Mouse (Mus musculus) midbrain, embryonic 13.5 days (tissue): ENCODE measurements around the gene G0s2. TPM values are rescaled to one million over a fixed set of nuclear protein-coding genes. Genes with fewer than 3 reads are reported as not detected.

Experiments used
- ATAC-seq: fragments of 200-750 bp; cut with Nextera tagmentation; 2 replicates; pipeline ENCODE4 v1.8.0; 2017; ENCODE audit warnings: mild to moderate bottlenecking, moderate TSS enrichment, moderate library complexity
- H3K27ac ChIP-seq: fragments of 300-500 bp; sonication (generic); 2 replicates; pipeline ENCODE4 v1.5.1; 2015; ENCODE audit warnings: inconsistent platforms, mild to moderate bottlenecking, moderate library complexity
- H3K27me3 ChIP-seq: fragments of 300-500 bp; sonication (generic); 2 replicates; pipeline ENCODE4 v1.6.1; 2015; ENCODE audit warnings: mild to moderate bottlenecking, inconsistent platforms
- H3K36me3 ChIP-seq: fragments of 300-500 bp; sonication (generic); 2 replicates; pipeline ENCODE4 v1.6.1; 2015; ENCODE audit warnings: mild to moderate bottlenecking, inconsistent platforms
- H3K4me1 ChIP-seq: fragments of 300-500 bp; sonication (generic); replicated peaks from 2 replicates; pipeline ENCODE4 v1.6.1; 2015; ENCODE audit warnings: inconsistent platforms
- H3K4me2 ChIP-seq: fragments of 300-500 bp; sonication (generic); replicated peaks from 2 replicates; pipeline ENCODE4 v1.6.1; 2015; ENCODE audit warnings: moderate library complexity, mild to moderate bottlenecking, inconsistent platforms
- H3K4me3 ChIP-seq: fragments of 300-500 bp; sonication (generic); replicated peaks from 2 replicates; pipeline ENCODE4 v1.5.1; 2015; ENCODE audit warnings: mild to moderate bottlenecking, inconsistent platforms
- H3K9ac ChIP-seq: fragments of 300-500 bp; sonication (generic); replicated peaks from 2 replicates; pipeline ENCODE4 v1.6.1; 2015; ENCODE audit warnings: mild to moderate bottlenecking, inconsistent platforms
- H3K9me3 ChIP-seq: fragments of 300-500 bp; sonication (generic); 2 replicates; pipeline ENCODE4 v1.6.1; 2016; ENCODE audit warnings: mild to moderate bottlenecking, inconsistent platforms
- WGBS: fragments of 180-500 bp; shearing (Covaris S2); methylation state at CpG from one replicate; pipeline ENCODE4 v1.1.7; 2015; 5-methylcytosine and 5-hydroxymethylcytosine counted together
- polyA plus RNA-seq: library from polyadenylated mRNA; unstranded; fragments of >200 nt; fragmentation: Nextera tagmentation; extraction: Ambion mirVana; gene quantifications from 2 replicates; pipeline ENCODE4 v1.2.1, GENCODE M21; 2015

G0s2 gene
- polyA plus RNA-seq, 1 experiment from 2014 or later: 7.7 TPM

DNA sequence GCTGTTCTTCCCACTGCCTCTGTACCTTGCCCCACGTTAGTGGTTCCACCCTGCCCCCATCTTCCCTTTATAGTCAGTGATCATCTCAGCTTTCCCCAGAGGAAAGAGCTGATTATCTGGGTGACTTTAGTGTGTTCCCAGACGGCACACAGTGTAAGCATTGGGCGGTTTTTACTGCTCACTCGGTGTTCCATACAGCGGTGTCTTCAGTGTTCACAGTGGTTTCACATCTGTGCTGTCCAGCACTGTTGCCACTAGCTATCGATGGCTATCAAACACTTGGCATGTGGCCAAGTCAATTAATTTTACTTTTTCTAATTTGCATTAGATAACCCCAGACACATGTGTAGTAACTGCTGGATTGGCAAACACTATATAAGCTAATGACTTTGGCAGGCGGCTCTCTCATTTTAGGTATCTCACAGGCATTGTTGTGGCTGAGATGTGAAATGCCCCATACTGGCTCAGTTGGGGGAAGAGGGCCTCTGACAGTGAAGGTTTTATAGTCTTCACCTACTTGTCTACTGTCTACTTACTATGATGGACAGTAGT is 11.3 kb upstream of the G0s2 start:
- no peaks in the 10 kb centered on the region for H3K4me1 ChIP-seq
- H3K27me3 ChIP-seq: no peaks in the 10 kb centered on the region
- H3K4me2 ChIP-seq: no peak overlapping the region
- H3K27ac ChIP-seq: no peak overlapping the region
- ATAC-seq: peak; percentile 34; the same call in 1 of the 2 replicates
- no peaks in the 10 kb centered on the region for H3K36me3 ChIP-seq
- WGBS: 74% methylated on average over 7 of the region's 7 CpGs
- H3K4me3 ChIP-seq: no peak overlapping the region
- H3K9ac ChIP-seq: no peak overlapping the region
- H3K9me3 ChIP-seq: no peaks in the 10 kb centered on the region; the same call in 1 of the 2 replicates

DNA sequence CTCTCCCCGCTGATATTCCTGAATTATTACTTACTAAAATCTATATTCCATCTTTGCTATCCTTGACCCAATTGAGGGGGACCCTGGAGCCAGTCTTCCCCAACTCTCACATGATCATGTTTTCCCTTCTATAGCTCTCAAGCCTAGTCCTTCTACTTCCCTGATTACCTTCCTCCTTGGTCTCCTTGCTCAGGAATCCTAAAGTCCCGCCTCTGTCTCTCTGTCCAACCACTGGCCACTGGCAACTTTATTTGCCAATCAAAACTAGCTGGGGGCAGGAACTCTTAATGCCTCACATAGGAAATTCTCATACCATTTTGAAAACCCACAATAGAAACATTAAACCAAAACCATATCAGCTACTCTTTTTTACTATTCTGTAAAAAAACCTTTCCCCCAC is 8.3 kb upstream of the G0s2 start:
- Histone ChIP-seq H3K27me3 (no peaks in the 10 kb centered on the region), H3K4me3 (no peak overlapping the region), H3K27ac (no peak overlapping the region), H3K4me1 (no peaks in the 10 kb centered on the region), H3K9me3 (no peaks in the 10 kb centered on the region; the same call in 1 of the 2 replicates), H3K9ac (no peak overlapping the region), H3K36me3 (no peaks in the 10 kb centered on the region), H3K4me2 (no peak overlapping the region)
- WGBS: 92% methylated on average over 2 of the region's 2 CpGs
- no peak for ATAC-seq

DNA sequence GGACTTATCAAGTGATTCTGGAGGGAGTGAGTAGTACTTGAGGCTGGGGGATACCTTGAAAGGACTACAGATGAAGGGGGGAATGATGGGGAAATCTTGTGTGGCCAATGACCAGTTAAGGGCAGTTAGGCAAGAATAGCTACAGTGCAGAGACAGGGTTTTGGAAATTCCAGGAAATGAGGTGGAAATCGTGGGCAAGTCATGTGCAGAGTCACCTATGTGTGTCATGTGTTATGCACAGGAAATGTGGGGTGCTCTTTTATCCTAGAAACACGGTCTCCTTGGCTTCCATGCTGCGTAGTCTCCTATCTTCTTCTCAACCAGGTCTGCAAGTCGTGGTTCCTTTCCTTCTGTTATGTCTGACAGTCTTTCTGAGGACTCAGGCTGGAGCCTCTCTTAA is 6.5 kb upstream of the G0s2 start:
- no peaks in the 10 kb centered on the region for H3K27me3 ChIP-seq
- WGBS: 83% methylated on average over 4 of the region's 4 CpGs
- no peak for ATAC-seq
- no peaks in the 10 kb centered on the region for H3K9me3 ChIP-seq
- no peak overlapping the region for H3K4me2 ChIP-seq
- H3K4me3 ChIP-seq: no peak overlapping the region
- no peak overlapping the region for H3K27ac ChIP-seq
- H3K9ac ChIP-seq: no peak overlapping the region
- H3K36me3 ChIP-seq: no peaks in the 10 kb centered on the region
- H3K4me1 ChIP-seq: no peaks in the 10 kb centered on the region

DNA sequence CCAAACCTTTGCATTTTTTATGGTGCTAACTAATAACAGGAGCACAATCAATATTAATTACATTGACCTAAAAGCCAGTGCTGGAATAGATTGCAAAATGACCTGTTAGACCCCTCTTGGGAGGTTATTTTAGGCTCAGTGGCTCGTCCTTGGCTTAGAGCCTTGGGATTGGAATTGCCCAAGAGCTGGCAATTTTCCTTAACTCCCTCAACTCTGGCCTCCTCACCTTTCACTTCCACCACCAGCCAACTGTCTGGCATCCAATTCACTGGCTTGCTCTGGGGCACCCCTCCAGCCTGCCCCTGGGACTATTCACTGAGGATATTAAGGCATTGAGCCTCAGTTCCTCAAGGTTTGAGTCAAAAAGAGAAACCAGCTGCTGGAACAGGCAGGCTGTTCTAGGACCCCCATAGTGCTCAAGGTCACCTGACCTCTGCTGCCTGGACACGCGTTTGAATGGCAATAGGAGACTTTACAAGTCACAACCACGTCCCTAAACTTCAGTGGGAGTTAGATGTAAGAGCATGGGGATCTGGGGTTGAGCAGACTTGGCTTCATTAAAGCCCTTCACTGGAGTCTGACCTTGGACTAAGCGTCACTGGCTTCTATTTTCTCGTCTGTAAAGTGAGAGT is 5.5 kb upstream of the G0s2 start:
- ATAC-seq: no peak
- no peak overlapping the region for H3K27ac ChIP-seq
- no peak overlapping the region for H3K4me2 ChIP-seq
- 42% methylated on average over 6 of the region's 6 CpGs for WGBS
- no peaks in the 10 kb centered on the region for H3K27me3 ChIP-seq
- no peak overlapping the region for H3K9ac ChIP-seq
- H3K4me3 ChIP-seq: no peak overlapping the region
- H3K4me1 ChIP-seq: peaks cover under 1% of the 10 kb centered on the region; the same call in 1 of the 2 replicates
- no peaks in the 10 kb centered on the region for H3K9me3 ChIP-seq
- H3K36me3 ChIP-seq: no peaks in the 10 kb centered on the region

DNA sequence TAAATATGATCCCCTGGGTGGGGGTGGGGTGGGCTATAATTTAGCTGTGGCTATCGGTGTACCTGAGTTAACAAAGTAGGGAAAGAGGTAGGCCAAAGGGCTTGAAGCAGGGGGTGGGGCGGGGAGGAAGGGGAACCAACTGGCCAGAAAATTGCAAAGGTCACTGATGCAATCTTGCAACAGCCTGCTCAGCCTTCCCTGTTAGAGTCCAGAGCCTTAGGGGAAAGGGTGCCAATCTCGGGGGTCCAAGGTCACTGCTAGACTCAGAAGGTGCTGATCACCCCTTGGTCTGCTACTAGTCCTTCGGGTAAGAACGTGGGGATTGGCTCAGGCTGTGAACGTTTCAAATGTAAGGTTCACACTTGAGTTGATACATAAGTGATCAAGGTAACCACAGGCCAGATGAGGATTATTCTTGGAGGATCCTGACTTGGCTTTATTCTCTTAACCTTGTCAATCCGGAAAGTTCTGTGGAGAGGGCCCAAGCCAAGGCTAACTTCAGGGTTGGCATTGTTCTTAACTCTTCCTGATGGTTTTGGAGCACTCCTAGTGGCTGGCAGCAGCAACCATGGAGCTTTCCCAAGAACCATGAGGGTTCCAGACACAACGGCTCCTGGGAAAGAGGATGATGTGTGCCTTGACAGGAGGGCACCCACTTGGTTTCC is 1.5 kb upstream of the G0s2 start:
- H3K36me3 ChIP-seq: no peaks in the 10 kb centered on the region
- 82% methylated on average over 8 of the region's 8 CpGs for WGBS
- H3K9me3 ChIP-seq: no peaks in the 10 kb centered on the region
- no peak overlapping the region for H3K27ac ChIP-seq
- no peak overlapping the region for H3K4me2 ChIP-seq
- no peak overlapping the region for H3K4me3 ChIP-seq
- H3K4me1 ChIP-seq: peaks cover 19% of the 10 kb centered on the region
- H3K27me3 ChIP-seq: no peaks in the 10 kb centered on the region
- H3K9ac ChIP-seq: no peak overlapping the region
- ATAC-seq: no peak

DNA sequence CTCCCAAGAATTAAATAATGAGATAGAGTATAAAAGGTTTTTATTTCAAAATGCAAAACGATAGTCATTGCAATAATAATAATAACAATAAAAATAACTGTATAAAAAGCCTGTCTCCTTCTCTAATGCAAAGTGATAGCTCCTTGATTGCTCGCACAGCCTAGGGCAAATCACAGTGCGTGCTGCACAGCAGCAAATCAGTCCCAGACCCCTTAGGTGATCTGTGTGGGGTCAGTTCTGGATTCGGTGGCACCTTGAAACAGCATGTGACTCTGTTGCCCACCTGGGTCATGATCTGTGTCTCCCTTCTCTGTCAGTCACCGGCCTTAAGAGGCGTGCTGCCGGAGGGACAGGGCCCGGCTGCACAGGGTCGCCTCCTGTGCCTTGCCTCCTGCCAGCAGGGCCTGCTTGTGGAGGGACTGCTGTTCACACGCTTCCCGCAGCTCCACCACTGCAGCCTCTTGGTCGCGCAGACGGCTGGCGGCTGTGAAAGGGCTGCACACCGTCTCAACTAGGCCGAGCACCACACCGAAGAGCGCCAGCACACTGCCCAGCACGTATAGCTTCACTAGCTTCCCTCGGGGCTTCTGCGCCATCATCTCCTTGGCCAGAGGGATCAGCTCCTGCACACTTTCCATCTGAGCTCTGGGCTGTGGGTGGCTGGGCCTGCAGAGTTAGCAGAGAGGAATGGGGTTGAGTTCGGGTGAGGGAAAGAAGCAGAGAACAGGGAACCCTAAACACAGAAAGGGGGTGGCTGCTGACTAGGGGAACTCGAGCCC is 691 bp downstream of the G0s2 start:
- Histone ChIP-seq H3K27ac (peak overlapping the region; percentile 74), H3K27me3 (no peaks in the 10 kb centered on the region), H3K36me3 (no peaks in the 10 kb centered on the region), H3K9ac (peak overlapping the region; percentile 58), H3K4me1 (peaks cover 19% of the 10 kb centered on the region), H3K9me3 (no peaks in the 10 kb centered on the region), H3K4me2 (peak overlapping the region; percentile 63), H3K4me3 (peak overlapping the region; percentile 39)
- 9% methylated on average over 24 of the region's 24 CpGs for WGBS
- peak; percentile 80 for ATAC-seq

DNA sequence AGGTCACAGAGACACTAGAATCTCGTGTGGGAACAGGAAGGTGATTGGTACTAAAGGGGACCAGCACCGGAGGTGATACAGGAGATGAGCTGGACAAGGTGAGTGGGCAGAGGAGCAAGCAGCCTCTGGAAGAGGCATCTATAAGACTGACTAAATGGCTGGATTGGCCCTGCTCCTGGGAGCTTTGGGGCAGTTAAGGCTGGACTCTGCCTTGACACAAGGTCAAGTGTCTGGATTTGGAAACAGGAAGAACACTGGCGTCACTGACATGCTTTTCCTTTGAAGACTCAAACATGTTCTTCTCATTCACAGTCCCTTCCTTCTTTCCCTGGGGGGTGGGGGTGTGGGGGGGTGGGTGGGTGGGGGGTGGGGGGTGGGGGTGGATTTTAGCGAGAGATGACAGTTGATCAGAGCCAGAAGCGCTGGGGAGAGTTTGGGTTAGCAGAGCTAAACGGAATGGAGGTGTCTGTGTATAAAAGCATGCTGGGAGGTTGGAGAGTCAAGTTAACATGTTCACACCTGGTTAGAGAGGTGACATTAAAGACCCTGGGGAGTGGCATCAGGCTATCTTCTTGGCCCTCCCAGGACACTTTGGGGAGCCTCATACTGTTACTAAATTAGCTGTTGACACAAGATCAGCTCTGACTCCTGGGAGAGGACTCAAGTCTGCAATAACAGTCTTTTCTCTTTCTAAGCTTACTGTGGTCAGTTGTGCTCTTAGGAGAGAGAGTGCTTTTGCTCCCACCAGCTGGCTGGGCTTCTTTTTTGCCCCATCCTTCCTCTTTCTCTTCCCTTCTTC is 1.9 kb downstream of the G0s2 start:
- 74% methylated on average over 6 of the region's 6 CpGs for WGBS
- H3K4me1 ChIP-seq: peaks cover 19% of the 10 kb centered on the region
- H3K27ac ChIP-seq: no peak overlapping the region
- H3K27me3 ChIP-seq: no peaks in the 10 kb centered on the region
- no peaks in the 10 kb centered on the region for H3K9me3 ChIP-seq
- no peaks in the 10 kb centered on the region for H3K36me3 ChIP-seq
- ATAC-seq: no peak
- no peak overlapping the region for H3K4me3 ChIP-seq
- H3K9ac ChIP-seq: no peak overlapping the region
- H3K4me2 ChIP-seq: peak overlapping the region; percentile 63; the same call in 1 of the 2 replicates

DNA sequence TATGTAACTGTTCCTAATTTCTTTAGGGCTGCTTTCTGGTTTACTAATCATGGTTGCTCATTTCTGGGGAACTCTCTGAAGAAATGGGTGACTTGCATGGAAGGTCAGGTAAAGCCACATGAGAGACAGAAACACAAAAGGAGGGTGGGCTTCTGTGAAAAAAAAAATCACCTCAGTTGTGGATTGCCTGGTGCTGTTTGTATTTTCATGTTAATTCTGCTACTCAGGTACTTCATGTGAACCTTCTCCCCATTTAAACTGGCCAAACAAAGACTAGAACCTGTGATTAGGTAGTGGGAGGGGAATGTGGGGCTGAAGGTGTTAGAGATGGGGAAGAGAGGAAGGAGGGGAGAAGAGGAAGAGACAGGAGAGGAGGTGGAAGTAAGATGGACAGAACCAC is 7.3 kb downstream of the G0s2 start:
- Histone ChIP-seq H3K27ac (no peak overlapping the region), H3K4me2 (no peak overlapping the region), H3K9me3 (no peaks in the 10 kb centered on the region), H3K9ac (no peak overlapping the region), H3K27me3 (no peaks in the 10 kb centered on the region), H3K4me1 (no peaks in the 10 kb centered on the region), H3K4me3 (no peak overlapping the region), H3K36me3 (no peaks in the 10 kb centered on the region)
- ATAC-seq: no peak

DNA sequence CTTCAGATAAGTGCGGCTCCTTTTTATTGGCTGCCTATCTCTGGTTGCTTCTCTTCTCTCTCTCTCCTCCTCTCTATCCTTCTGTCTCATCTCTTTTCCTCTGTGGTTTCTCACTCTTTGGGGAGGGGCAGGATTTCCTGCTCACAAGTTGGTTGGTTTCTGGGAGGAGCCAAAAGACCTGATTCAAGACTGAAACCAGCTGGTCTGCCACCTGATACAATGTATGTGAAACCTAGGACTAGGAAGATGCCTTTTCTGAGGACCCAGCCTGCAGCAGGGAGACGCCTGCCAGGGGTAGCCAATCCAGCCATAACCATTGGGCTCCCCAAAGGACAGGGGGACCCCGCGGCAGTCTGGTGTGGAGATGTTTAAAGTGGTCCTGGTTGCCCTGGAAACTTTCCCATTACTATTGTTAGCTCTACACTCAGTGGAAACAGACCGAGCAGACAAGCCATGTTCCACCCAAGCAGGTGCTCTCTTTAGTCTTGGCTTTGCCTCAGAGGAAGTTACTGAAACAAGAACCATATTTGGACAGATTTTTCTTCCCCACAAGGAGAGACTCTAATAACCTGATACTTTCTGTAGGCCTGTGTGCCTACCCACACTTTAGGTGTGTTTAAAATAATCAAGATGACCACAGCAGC is 8.9 kb downstream of the G0s2 start, which contains the start of gene Hsd11b1:
Gene Hsd11b1 (minus strand): TSS at position 121 of the 644 bp plus-strand sequence.
- no peak within 1 kb of the TSS for H3K4me3 ChIP-seq
- no peaks in the 10 kb centered on the region for H3K4me1 ChIP-seq
- H3K36me3 ChIP-seq: no peaks in the 10 kb centered on the region
- no peak within 1 kb of the TSS for H3K9ac ChIP-seq
- no peak for ATAC-seq
- H3K27me3 ChIP-seq: no peaks in the 10 kb centered on the region
- WGBS: 67% methylated on average over 5 of the region's 5 CpGs
- H3K9me3 ChIP-seq: no peaks in the 10 kb centered on the region
- no peak within 1 kb of the TSS for H3K27ac ChIP-seq
- no peak within 1 kb of the TSS for H3K4me2 ChIP-seq

DNA sequence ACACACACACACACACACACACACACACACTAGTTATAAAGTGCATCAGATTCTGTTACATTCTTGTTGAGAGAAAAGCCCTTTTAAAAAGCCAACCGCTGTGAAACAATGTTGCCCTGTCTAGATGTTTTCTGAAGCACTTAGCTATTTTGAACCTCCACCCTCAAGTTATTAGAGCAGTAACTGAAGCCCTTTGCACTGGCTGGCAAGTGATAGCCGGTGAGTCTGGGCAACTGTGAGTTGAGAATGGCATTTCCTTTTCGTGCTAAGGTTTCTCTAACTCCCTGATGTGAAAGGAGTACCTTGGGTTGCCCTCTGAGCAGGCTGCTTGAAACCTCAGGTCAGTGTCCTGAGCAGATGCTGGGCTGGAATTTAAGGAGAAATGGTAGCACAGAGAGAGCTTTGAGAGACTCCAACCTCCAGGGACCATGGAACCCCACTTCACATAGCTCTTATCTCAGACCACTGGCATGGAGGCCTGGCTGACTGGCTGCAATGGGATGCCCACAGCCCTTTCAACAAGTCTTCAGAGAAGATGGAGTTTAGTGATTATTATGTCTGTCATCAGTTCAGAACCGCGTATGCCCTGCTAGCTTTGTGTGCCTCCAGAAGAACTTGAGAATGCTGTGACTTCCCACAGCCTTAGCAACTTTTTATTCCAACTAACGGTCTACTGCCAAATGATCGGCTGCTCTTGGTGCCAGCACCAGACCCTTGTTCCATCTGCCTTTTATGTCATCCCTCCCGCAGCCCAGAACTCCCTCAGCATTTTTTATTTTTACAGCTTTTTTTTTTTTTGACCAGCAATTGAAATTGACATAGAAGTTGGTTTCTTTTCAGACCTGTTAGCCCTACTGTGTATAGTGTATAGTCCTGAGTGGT is 9.8 kb downstream of the G0s2 start:
- H3K27me3 ChIP-seq: no peaks in the 10 kb centered on the region
- no peak for ATAC-seq
- H3K4me1 ChIP-seq: no peaks in the 10 kb centered on the region
- H3K9ac ChIP-seq: no peak overlapping the region
- no peaks in the 10 kb centered on the region for H3K36me3 ChIP-seq
- H3K4me2 ChIP-seq: no peak overlapping the region
- 85% methylated on average over 8 of the region's 8 CpGs for WGBS
- H3K27ac ChIP-seq: no peak overlapping the region
- no peaks in the 10 kb centered on the region for H3K9me3 ChIP-seq
- H3K4me3 ChIP-seq: no peak overlapping the region
